Mouse (Mus musculus) induced T-regulatory cell, adult 2 months (primary cell): ENCODE results near the gene Map3k19.

ENCODE experiments used
- DNase-seq: peaks from one replicate; pipeline ENCODE4 v3.0.0-alpha.2; 2012; ENCODE audit warnings: low read depth

Map3k19 gene

GRCm38 (mm10) chr1:127854486-127855222 lies at the start of gene Map3k19:
Gene Map3k19, minus strand, starts transcription at chr1:127855031.
- DNase-seq = no peak

DNA sequence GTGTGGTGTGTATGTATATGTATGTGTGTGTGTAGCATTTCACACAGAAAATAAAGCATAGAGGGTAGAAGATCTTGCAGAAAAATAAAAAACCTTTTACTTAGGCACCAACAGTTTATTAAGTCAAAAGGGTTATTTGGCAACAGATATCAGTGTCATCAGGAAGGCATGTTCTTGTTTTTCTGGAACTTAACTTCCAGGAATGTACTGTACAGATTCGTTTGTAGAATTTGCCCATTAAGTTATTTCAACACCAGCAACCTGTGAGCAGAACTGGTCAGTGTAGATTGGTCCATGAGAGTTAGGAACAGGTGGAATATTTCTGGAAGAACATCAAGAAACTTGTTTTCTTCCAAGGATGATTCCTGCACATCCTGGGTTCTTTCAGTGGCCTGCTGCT lies 44.6 kb upstream of the Map3k19 start:
- DNase-seq = no peak

DNA sequence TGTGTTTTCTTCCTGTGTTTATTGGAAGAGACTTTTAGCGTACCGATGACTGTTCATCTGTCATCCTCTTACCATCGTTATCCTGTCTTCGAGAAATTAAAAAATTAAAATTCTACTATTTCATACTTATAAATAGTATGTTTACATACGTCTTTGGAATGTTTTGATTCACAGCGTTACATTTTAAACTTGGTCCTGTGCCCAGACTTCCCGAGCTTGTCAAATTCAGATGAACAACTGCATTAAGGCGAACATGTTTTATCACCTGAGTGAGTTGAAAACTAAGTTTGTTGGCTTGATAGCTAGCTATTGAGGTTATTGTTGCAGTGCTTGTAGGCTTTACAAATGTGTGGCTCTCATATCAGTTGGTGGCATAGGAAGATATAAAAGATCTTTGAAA lies 14.4 kb upstream of the Map3k19 start:
- DNase-seq = no peak

GRCm38 (mm10) chr1:127868300-127869261 lies 13.8 kb upstream of the Map3k19 start, which contains the start of gene Rab3gap1:
Gene Rab3gap1, plus strand, starts transcription at chr1:127868773.
- DNase-seq = peak; percentile 96

- DNase-seq = no peak
Observed at GRCm38 (mm10) chr1:127863806-127864205, 9.0 kb upstream of the Map3k19 start.

GRCm38 (mm10) chr1:127861900-127862299 lies 7.1 kb upstream of the Map3k19 start:
- peak; percentile 23 for DNase-seq

- DNase-seq = no peak
Observed at GRCm38 (mm10) chr1:127860492-127860891, 5.7 kb upstream of the Map3k19 start.

DNA sequence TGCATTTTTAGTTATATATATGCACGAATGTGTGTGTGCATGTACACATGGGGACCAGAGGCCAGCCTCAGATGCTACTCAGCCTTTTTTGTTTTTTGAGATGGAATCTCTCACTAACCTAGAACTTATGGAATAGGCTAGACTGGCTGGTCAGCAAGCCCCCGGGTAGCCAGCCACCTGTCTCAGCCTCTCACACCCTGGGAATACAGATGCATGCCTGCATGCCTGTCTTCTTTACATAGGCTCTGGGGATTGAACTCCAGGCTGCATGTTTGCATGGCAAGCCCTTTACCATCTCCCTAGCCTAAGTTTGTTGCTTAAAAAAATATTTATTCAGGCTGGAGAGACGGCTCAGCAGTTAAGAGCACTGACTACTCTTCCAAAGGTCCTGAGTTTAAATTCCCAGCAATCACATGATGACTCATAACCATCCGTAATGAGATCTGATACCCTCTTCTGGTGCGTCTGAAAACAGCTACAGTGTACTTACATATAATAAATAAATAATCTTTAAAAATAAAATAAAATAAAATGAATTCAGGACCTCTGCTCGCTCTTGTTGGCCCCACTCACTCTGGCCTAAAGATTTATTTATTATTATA lies 5.1 kb upstream of the Map3k19 start:
- no peak for DNase-seq

GRCm38 (mm10) chr1:127858945-127859648 lies 4.3 kb upstream of the Map3k19 start:
- peak; percentile 18 for DNase-seq

- DNase-seq = peak; percentile 35
Observed at GRCm38 (mm10) chr1:127850075-127850610, 4.7 kb downstream of the Map3k19 start.

DNA sequence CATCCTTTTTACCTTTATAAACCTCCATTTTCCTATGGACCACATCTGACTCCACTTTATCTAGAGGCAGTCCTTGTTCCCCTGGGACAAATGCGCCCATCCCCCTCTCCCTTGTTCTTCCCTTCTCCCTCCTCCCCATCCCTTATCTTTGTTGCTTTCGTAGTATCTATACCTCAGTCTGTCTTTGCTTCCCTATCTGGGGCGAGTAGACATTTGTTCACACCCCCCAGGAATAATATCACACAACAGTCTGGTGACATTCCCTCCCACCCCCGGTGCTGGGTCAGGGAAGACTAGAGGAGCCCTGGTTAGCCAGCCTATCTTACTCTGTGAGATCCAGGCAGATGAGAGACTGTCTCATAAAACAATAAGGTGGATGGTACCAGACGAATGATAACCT lies 9.4 kb downstream of the Map3k19 start:
- DNase-seq = no peak

DNA sequence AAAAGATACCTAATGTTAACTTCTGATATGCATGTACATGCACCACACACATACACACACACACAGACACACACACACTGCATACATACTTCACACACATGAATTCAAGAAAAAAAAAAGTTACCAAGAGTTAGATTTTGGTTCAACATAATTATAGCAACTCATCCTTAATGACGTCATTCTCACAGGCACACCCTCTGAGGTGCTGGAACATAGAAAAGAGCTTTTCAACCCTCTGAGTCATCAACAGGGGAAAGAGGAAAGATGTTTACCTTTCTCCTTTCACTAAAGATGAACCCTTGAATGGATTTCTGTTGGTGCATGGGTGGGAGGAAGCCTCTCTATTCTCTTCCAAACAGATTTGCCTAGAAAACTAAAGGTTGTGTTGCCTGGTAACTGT lies 16.2 kb downstream of the Map3k19 start:
- no peak for DNase-seq

- no peak for DNase-seq
Observed at GRCm38 (mm10) chr1:127836619-127837018, 18.2 kb downstream of the Map3k19 start.

DNA sequence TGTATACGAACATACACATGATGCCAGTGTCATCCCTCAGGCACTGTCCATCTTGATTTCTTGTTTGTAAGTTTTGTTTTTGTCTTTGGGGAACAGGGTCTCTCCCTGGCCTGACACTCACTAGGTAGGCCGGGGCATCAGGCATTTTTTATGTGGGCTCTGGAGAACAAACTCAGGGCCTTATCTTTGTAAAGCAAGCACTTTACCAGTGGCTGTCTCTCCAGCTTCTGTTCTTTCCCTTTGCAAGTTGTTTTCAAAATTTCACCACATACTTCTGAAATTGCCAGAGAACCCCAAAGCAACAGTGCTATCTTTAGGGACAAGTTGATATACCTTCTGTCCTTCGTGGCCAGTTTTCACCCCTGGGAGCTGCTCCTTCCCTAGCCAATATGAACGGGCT lies 20.6 kb downstream of the Map3k19 start:
- no peak for DNase-seq

DNA sequence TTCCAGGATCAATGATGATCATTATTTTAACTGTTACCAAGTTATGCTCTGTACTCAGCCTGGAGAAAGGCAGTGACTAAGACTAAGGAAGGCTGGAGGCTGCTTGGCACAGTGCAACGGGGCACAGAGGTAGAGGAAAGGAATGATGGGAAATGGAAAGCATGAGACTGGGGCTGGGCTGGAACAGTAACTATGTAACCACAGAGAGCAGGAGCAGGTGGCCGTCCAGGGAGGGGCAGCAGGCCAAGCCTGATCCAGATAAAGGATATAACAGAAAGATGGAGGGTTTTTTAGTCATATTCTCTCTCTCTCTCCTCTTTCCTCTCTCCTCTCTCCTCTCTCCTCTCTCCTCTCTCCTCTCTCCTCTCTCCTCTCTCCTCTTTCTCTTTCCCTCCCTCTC lies 21.1 kb downstream of the Map3k19 start:
- DNase-seq = no peak

GRCm38 (mm10) chr1:127830215-127830921 lies 24.5 kb downstream of the Map3k19 start:
- DNase-seq = peak; percentile 58

DNA sequence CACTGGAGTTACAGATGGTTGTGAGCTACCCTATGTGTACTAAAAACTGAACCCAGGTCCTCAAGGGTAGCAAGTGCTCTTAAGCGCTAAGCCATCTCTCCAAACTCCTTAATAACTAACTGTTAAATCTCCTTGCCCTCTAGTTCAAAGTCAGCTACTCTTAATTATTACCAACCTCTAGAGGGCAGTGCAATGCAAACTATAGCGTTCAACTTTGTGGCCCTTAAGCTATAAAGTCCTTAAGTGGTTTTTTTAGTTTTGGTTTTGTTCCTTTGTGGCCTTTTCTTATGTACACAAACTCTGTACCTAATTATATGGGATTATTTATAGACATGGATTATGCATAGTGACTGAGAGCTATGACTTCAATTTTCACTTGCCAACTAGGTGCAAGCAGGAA lies 27.5 kb downstream of the Map3k19 start:
- peak; percentile 84 for DNase-seq

DNA sequence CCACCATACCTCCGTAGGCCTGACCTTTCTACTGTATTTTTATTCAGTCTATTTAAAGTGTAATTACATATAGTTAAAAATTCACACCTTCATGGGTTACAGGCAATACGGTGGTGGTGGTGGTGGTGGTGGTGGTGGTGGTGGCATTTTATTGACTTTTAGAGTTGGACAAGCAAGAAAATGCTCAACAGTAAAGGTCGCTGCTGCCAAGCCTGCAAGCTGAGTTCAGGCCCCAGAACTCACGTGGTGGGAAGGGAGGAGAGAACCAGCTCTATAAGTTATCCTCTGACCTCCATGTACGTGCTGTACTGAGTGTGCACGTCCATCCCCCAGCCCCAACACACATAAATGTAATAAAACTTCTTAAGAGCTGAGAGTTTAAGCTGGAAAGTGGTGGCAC lies 38.5 kb downstream of the Map3k19 start:
- no peak for DNase-seq

DNA sequence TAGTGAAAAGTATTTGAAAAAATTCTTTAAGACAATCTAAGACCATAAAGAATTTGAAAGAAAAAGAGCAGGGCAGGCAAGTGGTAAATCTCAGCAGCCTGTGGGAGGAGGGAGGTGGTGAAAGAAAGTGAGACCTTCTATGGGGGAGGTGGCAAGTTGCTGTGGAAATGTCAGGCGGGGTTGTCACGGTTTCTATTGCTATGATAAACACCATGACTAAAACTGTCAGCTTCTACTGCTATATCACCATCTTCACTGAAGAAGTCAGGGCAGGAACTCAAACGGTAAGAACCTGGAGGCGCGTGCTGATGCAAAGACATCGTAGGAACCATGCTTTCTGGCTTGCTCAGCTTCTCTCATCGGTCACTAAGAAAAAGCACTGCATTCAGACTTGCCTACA lies 41.9 kb downstream of the Map3k19 start:
- DNase-seq = peak; percentile 47

DNA sequence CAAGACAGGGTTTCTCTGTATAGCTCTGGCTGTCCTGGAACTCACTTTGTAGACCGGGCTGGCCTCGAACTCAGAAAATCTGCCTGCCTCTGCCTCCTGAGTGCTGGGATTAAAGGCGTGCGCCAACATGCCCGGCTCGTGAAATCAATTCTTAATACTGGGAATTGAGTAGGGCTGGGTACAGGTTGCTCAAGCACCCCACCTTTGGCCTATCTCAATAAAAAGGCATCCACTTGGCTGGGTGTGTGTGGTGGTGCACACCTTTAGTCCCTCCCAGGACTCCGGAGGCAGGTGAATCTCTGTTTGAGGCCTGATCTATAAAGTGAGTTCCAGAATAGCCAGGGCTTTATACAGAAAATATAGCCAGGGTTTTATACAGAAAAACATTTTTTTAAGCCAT lies 46.2 kb downstream of the Map3k19 start:
- no peak for DNase-seq

- no peak for DNase-seq
Observed at GRCm38 (mm10) chr1:127802916-127803315, 51.9 kb downstream of the Map3k19 start.
